Mouse (Mus musculus) megakaryocyte, embryonic 14.5 days (primary cell): ENCODE results near the gene Pik3c2b.

ENCODE experiments used
- FLI1 ChIP-seq: IDR thresholded peaks from 2 replicates; pipeline ENCODE4 v1.6.1; 2012; ENCODE audit warnings: low read length, inconsistent platforms, mixed read lengths
- GATA1 ChIP-seq: IDR thresholded peaks from 3 replicates; pipeline ENCODE4 v1.6.1; 2012; ENCODE audit warnings: mixed read lengths, low read length, inconsistent platforms, borderline replicate concordance

DNA sequence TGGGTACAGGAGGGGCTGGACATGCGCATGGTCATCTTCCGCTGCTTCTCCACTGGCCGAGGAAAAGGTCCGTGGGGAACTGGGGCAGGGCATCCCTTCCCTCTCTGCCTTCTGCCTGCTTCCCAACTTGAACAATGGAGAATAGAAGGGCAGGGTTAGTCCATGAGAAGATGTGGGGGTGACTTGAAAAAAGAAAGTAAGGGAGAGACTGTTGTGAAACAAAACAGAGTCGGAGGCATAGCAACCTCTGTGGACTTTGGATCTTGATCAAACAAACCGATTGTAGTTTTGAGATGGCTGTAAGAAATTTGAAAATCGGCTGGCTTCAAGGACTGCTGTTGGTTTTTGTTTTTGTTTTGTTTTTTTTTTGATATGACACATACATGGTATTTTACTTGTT, 48.3 kb downstream of the Pik3c2b start:
- TF ChIP-seq GATA1: no peak
- TF ChIP-seq FLI1: no peak
